8 mouse cellular contexts compared by ENCODE assay signal in the genomic region with DNA sequence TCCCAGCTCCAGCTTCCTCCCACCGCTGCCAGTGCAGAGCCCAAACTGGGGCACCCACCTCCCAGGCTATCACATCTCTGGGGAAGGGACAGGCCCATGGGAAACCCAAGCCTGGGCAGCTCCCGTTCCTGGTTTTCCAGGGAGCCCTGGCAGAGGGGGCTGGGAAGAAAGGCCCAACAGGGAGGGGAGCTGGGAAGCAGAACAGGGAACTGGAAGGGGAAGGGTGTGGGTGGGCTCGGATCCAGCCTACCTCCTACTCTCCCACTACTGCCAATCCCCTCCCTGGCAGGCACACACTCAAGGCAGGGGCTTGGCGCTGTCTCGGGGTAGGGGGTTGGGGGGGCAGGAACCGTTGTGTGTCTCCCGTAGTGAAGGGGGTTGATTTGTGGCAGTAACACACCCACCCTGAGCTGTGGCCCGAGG. TPM values are rescaled to one million over a fixed set of nuclear protein-coding genes. Genes with fewer than 3 reads are reported as not detected.
DNase-seq lines count a peak whose midpoint lies in the region; ATAC-seq and TF ChIP-seq lines count a peak whose summit lies in the region.

No protein-coding gene starts in this region.

- no peaks in the 10 kb centered on the region for H3K27me3 ChIP-seq in hindbrain, embryonic 14.5 days (ENCODE audit: control insufficient read depth, insufficient read depth, low read length)
- H3K27me3 ChIP-seq in lung, embryonic 14.5 days (ENCODE audit: insufficient read depth, low read length), result no peaks in the 10 kb centered on the region

- H3K9ac ChIP-seq in hindbrain, embryonic 14.5 days, result peak overlapping the region; percentile 44; the same call in 1 of the 2 replicates
- H3K9ac ChIP-seq in lung, embryonic 14.5 days, result peak overlapping the region; percentile 43

- peak; percentile 88 for ATAC-seq in hindbrain, embryonic 14.5 days (ENCODE audit: low FRiP score)
- ATAC-seq in lung, embryonic 14.5 days (ENCODE audit: insufficient read depth), result peak; percentile 87

- 6% methylated on average over 8 of the region's 8 CpGs for WGBS in hindbrain, embryonic 14.5 days
- WGBS in lung, embryonic 14.5 days, result 1% methylated on average over 8 of the region's 8 CpGs

- DNase-seq in layer of hippocampus, adult 11-12 months (ENCODE audit: low spot score), result peak; percentile 79
- DNase-seq in layer of hippocampus, adult 9-10 months (ENCODE audit: low spot score), result no peak
- peak; percentile 52 to 66 for DNase-seq in gastrocnemius, adult 8-10 months (ENCODE audit: low spot score in 2 of 2)
- DNase-seq in hindbrain, embryonic 14.5 days (ENCODE audit: low spot score), result no peak
- peak; percentile 81 to 94 for DNase-seq in layer of hippocampus, postnatal 14 days (ENCODE audit: low spot score in 2 of 2)
- peak; percentile 84 for DNase-seq in lung, embryonic 14.5 days
- peak; percentile 60 for DNase-seq in ovary, postnatal 10 days (ENCODE audit: low spot score)
- peak; percentile 39 for DNase-seq in yolk sac, embryonic 10.5 days (ENCODE audit: low spot score)

- H3K4me2 ChIP-seq in hindbrain, embryonic 14.5 days (replicated peaks), result peak overlapping the region; percentile 42
- peak overlapping the region; percentile 60 for H3K4me2 ChIP-seq in lung, embryonic 14.5 days

- peak overlapping the region; percentile 67 for H3K27ac ChIP-seq in hindbrain, embryonic 14.5 days
- peak overlapping the region; percentile 93 for H3K27ac ChIP-seq in lung, embryonic 14.5 days (ENCODE audit: low read depth)

- H3K36me3 ChIP-seq in hindbrain, embryonic 14.5 days (replicated peaks; ENCODE audit: control insufficient read depth, insufficient read depth), result peaks cover 34% of the 10 kb centered on the region
- H3K36me3 ChIP-seq in lung, embryonic 14.5 days (ENCODE audit: insufficient read depth), result peaks cover 41% of the 10 kb centered on the region

- H3K4me1 ChIP-seq in hindbrain, embryonic 14.5 days (replicated peaks; ENCODE audit: control insufficient read depth, insufficient read depth, low read length), result peaks cover 20% of the 10 kb centered on the region
- H3K4me1 ChIP-seq in lung, embryonic 14.5 days (ENCODE audit: insufficient read depth), result peaks cover 30% of the 10 kb centered on the region

- no peak overlapping the region for H3K4me3 ChIP-seq in hindbrain, embryonic 14.5 days (replicated peaks; ENCODE audit: low read length)
- H3K4me3 ChIP-seq in lung, embryonic 14.5 days (ENCODE audit: low read depth, low read length), result peak overlapping the region; percentile 8; the same call in 1 of the 2 replicates

- H3K9me3 ChIP-seq in hindbrain, embryonic 14.5 days (ENCODE audit: control insufficient read depth, low read length), result no peaks in the 10 kb centered on the region
- no peaks in the 10 kb centered on the region for H3K9me3 ChIP-seq in lung, embryonic 14.5 days (ENCODE audit: low read depth, low read length)

- no peak for TF ChIP-seq CTCF in lung, embryonic 14.5 days (IDR thresholded peaks at IDR 0.05; ENCODE audit: low read depth)

RNA-seq across cellular contexts. Expression of gene Dnmt3a, which starts 28.1 kb away (rescaled TPM):
- total RNA-seq in gastrocnemius, adult 8-10 months (2022), result 10 to 100 TPM; 43.3 to 60.4 (median 52.8) TPM
- 61.9 and 62.1 TPM in 2 replicates for polyA plus RNA-seq in hindbrain, embryonic 14.5 days (2014; fragmentation: Nextera tagmentation; extraction: Ambion mirVana)
- 100 to 1,000 TPM; 272 to 273 TPM for total RNA-seq in layer of hippocampus, postnatal 14 days (2021)
- polyA plus RNA-seq in lung, embryonic 14.5 days (2014; fragmentation: Nextera tagmentation; extraction: Ambion mirVana), result 88.0 and 95.5 TPM in 2 replicates

Comparison
In these comparisons a context has a peak if more than half of its experiments do, and no peak if none do; other contexts are left out.
1. DNase-seq: peak in layer of hippocampus, adult 11-12 months (single experiment), gastrocnemius, adult 8-10 months (2 of 2), layer of hippocampus, postnatal 14 days (2 of 2), lung, embryonic 14.5 days (single experiment), ovary, postnatal 10 days (single experiment) and yolk sac, embryonic 10.5 days (single experiment); none in layer of hippocampus, adult 9-10 months (single experiment) and hindbrain, embryonic 14.5 days (single experiment).
2. RNA of gene Dnmt3a, which starts 28.1 kb away (total RNA-seq): 272 to 273 TPM in layer of hippocampus, postnatal 14 days; 43.3 to 60.4 TPM in gastrocnemius, adult 8-10 months; every median in the first group is over 4 times any median in the second.